Mouse (Mus musculus) liver, embryonic 12.5 days (tissue): ENCODE data around the gene Fndc7. TPM values are rescaled to one million over a fixed set of nuclear protein-coding genes. Genes with fewer than 3 reads are reported as not detected.

ENCODE experiments used
- ATAC-seq: fragments of 200-750 bp; cut with Nextera tagmentation; 2 replicates; pipeline ENCODE4 v1.8.0; 2017; ENCODE audit warnings: moderate number of reproducible peaks, mild to moderate bottlenecking, moderate library complexity
- H3K27ac ChIP-seq: fragments of 300-500 bp; sonication (generic); 2 replicates; pipeline ENCODE4 v1.5.1; 2016; ENCODE audit warnings: mild to moderate bottlenecking
- H3K27me3 ChIP-seq: fragments of 300-500 bp; sonication (generic); replicated peaks from 2 replicates; pipeline ENCODE4 v1.6.1; 2016; ENCODE audit warnings: mild to moderate bottlenecking, moderate library complexity
- H3K36me3 ChIP-seq: fragments of 300-500 bp; sonication (generic); 2 replicates; pipeline ENCODE4 v1.6.1; 2016; ENCODE audit warnings: mild to moderate bottlenecking, moderate library complexity
- H3K4me1 ChIP-seq: fragments of 300-500 bp; sonication (generic); 2 replicates; pipeline ENCODE4 v1.6.1; 2016
- H3K4me2 ChIP-seq: fragments of 300-500 bp; sonication (generic); 2 replicates; pipeline ENCODE4 v1.6.1; 2016; ENCODE audit warnings: mild to moderate bottlenecking, moderate library complexity
- H3K4me3 ChIP-seq: fragments of 300-500 bp; sonication (generic); 2 replicates; pipeline ENCODE4 v1.5.1; 2016; ENCODE audit warnings: mild to moderate bottlenecking, moderate library complexity
- H3K9ac ChIP-seq: fragments of 300-500 bp; sonication (generic); 2 replicates; pipeline ENCODE4 v1.6.1; 2016; ENCODE audit warnings: mild to moderate bottlenecking, moderate library complexity
- H3K9me3 ChIP-seq: fragments of 300-500 bp; sonication (generic); replicated peaks from 2 replicates; pipeline ENCODE4 v1.6.1; 2016; ENCODE audit warnings: mild to moderate bottlenecking, moderate library complexity
- WGBS: fragments of 180-500 bp; shearing (Covaris S2); methylation state at CpG from one replicate; pipeline ENCODE4 v1.1.7; 2016; ENCODE audit not compliant: insufficient replicate concordance; 5-methylcytosine and 5-hydroxymethylcytosine counted together
- polyA plus RNA-seq: library from polyadenylated mRNA; unstranded; fragments of >200 nt; fragmentation: Nextera tagmentation; extraction: Ambion mirVana; gene quantifications from 2 replicates; pipeline ENCODE4 v1.2.1, GENCODE M21; 2016

The Fndc7 gene
- polyA plus RNA-seq, 1 experiment from 2014 or later: 0.10 TPM

DNA sequence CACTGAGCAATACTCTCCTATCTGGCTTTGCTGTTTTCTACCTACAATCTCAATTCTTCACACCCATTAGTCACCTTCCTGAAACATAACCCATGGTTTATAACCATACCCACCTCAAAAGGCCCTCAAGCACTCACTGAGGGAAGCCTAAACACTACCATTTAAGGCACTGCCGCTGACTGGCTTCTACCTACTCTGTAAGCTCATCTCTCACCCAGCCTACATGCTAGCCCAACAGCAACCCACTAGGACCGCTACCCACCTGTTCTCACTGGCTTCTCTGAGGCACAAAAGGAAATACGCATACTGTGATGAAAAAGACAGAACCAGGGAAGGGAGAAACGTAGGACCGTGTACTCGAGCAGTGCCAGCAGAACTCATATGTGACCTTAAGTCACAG lies 58.1 kb downstream of the Fndc7 start:
- H3K36me3 ChIP-seq: peaks cover 26% of the 10 kb centered on the region
- H3K9ac ChIP-seq: no peak overlapping the region
- H3K27me3 ChIP-seq: no peaks in the 10 kb centered on the region
- H3K4me1 ChIP-seq: peaks cover 24% of the 10 kb centered on the region
- WGBS: 84% methylated on average over 6 of the region's 6 CpGs
- H3K4me2 ChIP-seq: no peak overlapping the region
- H3K27ac ChIP-seq: no peak overlapping the region
- ATAC-seq: no peak
- H3K9me3 ChIP-seq: no peaks in the 10 kb centered on the region
- no peak overlapping the region for H3K4me3 ChIP-seq

GRCm38 (mm10) chr3:108830493-108830892 lies 59.3 kb downstream of the Fndc7 start:
- H3K27me3 ChIP-seq: no peaks in the 10 kb centered on the region
- H3K36me3 ChIP-seq: peaks cover 34% of the 10 kb centered on the region
- H3K27ac ChIP-seq: no peak overlapping the region
- no peak for ATAC-seq
- no peak overlapping the region for H3K9ac ChIP-seq
- H3K4me1 ChIP-seq: peaks cover 17% of the 10 kb centered on the region; the same call in 1 of the 2 replicates
- WGBS: 80% methylated on average over 11 of the region's 11 CpGs
- no peaks in the 10 kb centered on the region for H3K9me3 ChIP-seq
- no peak overlapping the region for H3K4me3 ChIP-seq
- no peak overlapping the region for H3K4me2 ChIP-seq

GRCm38 (mm10) chr3:108815631-108816030 lies 74.2 kb downstream of the Fndc7 start:
- 70% methylated on average over 4 of the region's 4 CpGs for WGBS
- H3K9me3 ChIP-seq: no peaks in the 10 kb centered on the region
- no peak overlapping the region for H3K9ac ChIP-seq
- no peak for ATAC-seq
- no peaks in the 10 kb centered on the region for H3K4me1 ChIP-seq
- H3K4me2 ChIP-seq: no peak overlapping the region
- no peaks in the 10 kb centered on the region for H3K27me3 ChIP-seq
- peaks cover 67% of the 10 kb centered on the region for H3K36me3 ChIP-seq
- H3K27ac ChIP-seq: no peak overlapping the region
- H3K4me3 ChIP-seq: no peak overlapping the region

- peaks cover 62% of the 10 kb centered on the region for H3K36me3 ChIP-seq
- no peak overlapping the region for H3K4me3 ChIP-seq
- 76% methylated on average over 4 of the region's 4 CpGs for WGBS
- ATAC-seq: no peak
- no peaks in the 10 kb centered on the region for H3K4me1 ChIP-seq
- H3K27me3 ChIP-seq: no peaks in the 10 kb centered on the region
- H3K27ac ChIP-seq: no peak overlapping the region
- H3K9ac ChIP-seq: no peak overlapping the region
- H3K4me2 ChIP-seq: no peak overlapping the region
- H3K9me3 ChIP-seq: no peaks in the 10 kb centered on the region
Measured at GRCm38 (mm10) chr3:108810747-108811263, 79.0 kb downstream of the Fndc7 start.

- no peaks in the 10 kb centered on the region for H3K4me1 ChIP-seq
- no peaks in the 10 kb centered on the region for H3K27me3 ChIP-seq
- H3K4me3 ChIP-seq: no peak overlapping the region
- no peak overlapping the region for H3K9ac ChIP-seq
- H3K4me2 ChIP-seq: no peak overlapping the region
- WGBS: 81% methylated on average over 5 of the region's 5 CpGs
- H3K27ac ChIP-seq: no peak overlapping the region
- no peaks in the 10 kb centered on the region for H3K9me3 ChIP-seq
- no peak for ATAC-seq
- H3K36me3 ChIP-seq: peaks cover 75% of the 10 kb centered on the region
Measured at GRCm38 (mm10) chr3:108805622-108806021, 84.2 kb downstream of the Fndc7 start.

Other genes with a start within 250 kb of the Fndc7 start
- 44.4 and 47.1 TPM in 2 replicates for gene Clcc1, start 236.1 kb downstream of the Fndc7 start, polyA plus RNA-seq
- 51.1 and 53.9 TPM in 2 replicates for gene Gpsm2, start 167.7 kb downstream of the Fndc7 start, polyA plus RNA-seq
- gene Aknad1, start 150.3 kb downstream of the Fndc7 start, polyA plus RNA-seq: 0.24 and 0.37 TPM in 2 replicates
- 21.1 and 24.3 TPM in 2 replicates for gene Stxbp3, start 49.5 kb downstream of the Fndc7 start, polyA plus RNA-seq
- 58.1 and 59.1 TPM in 2 replicates for gene Prpf38b, start 21.7 kb upstream of the Fndc7 start, polyA plus RNA-seq
- gene Henmt1, start 49.9 kb upstream of the Fndc7 start, polyA plus RNA-seq: 0.11 and 0.14 TPM in 2 replicates
- not detected in 2 replicates for gene Gm9857, start 50.4 kb upstream of the Fndc7 start, polyA plus RNA-seq
- gene Fam102b, start 137.6 kb upstream of the Fndc7 start, polyA plus RNA-seq: 4.5 TPM in 2 replicates
- gene Slc25a54, start 190.5 kb upstream of the Fndc7 start, polyA plus RNA-seq: not detected in 2 replicates
- 10.0 and 10.1 TPM in 2 replicates for gene Slc25a24, start 233.1 kb upstream of the Fndc7 start, polyA plus RNA-seq